Mouse (Mus musculus) forebrain, embryonic 11.5 days (tissue): Measurements from ENCODE around the gene Ltbr. TPM values are rescaled to one million over a fixed set of nuclear protein-coding genes. Genes with fewer than 3 reads are reported as not detected.

Experiments used
- ATAC-seq: fragments of 200-750 bp; cut with Nextera tagmentation; replicated peaks from 2 replicates; pipeline ENCODE4 v1.8.0; 2017; ENCODE audit warnings: moderate TSS enrichment; ENCODE audit not compliant: low FRiP score
- DNase-seq: peaks from one replicate; pipeline ENCODE4 v3.0.0-alpha.2; 2017; ENCODE audit warnings: low spot score
- H3K27ac ChIP-seq: fragments of 300-500 bp; sonication (generic); 2 replicates; pipeline ENCODE4 v1.5.1; 2014; ENCODE audit warnings: low read depth, low read length
- H3K27me3 ChIP-seq: fragments of 300-500 bp; sonication (generic); 2 replicates; pipeline ENCODE4 v1.6.1; 2014; ENCODE audit warnings: mild to moderate bottlenecking, low read length, mixed read lengths; ENCODE audit not compliant: control insufficient read depth, insufficient read depth
- H3K36me3 ChIP-seq: fragments of 300-500 bp; sonication (generic); 2 replicates; pipeline ENCODE4 v1.6.1; 2014; ENCODE audit warnings: mild to moderate bottlenecking, low read length, moderate library complexity, mixed read lengths; ENCODE audit not compliant: control insufficient read depth, insufficient read depth
- H3K4me1 ChIP-seq: fragments of 300-500 bp; sonication (generic); replicated peaks from 2 replicates; pipeline ENCODE4 v1.6.1; 2014; ENCODE audit warnings: low read length, mixed read lengths; ENCODE audit not compliant: control insufficient read depth, insufficient read depth
- H3K4me2 ChIP-seq: fragments of 300-500 bp; sonication (generic); 2 replicates; pipeline ENCODE4 v1.6.1; 2014; ENCODE audit warnings: low read depth, mild to moderate bottlenecking, low read length, moderate library complexity, mixed read lengths; ENCODE audit not compliant: severe bottlenecking
- H3K4me3 ChIP-seq: fragments of 300-500 bp; sonication (generic); 2 replicates; pipeline ENCODE4 v1.5.1; 2014; ENCODE audit warnings: low read depth, low read length
- H3K9ac ChIP-seq: fragments of 300-500 bp; sonication (generic); 2 replicates; pipeline ENCODE4 v1.6.1; 2014; ENCODE audit warnings: low read length
- H3K9me3 ChIP-seq: fragments of 300-500 bp; sonication (generic); 2 replicates; pipeline ENCODE4 v1.6.1; 2016; ENCODE audit warnings: low read length, mixed read lengths; ENCODE audit not compliant: control insufficient read depth
- WGBS: fragments of 180-500 bp; shearing (Covaris S2); extraction: QIAGEN DNeasy Blood & Tissue Kit; methylation state at CpG from one replicate; pipeline ENCODE4 v1.1.7; 2014; 5-methylcytosine and 5-hydroxymethylcytosine counted together
- polyA plus RNA-seq: library from polyadenylated mRNA; unstranded; fragments of >200 nt; fragmentation: Nextera tagmentation; extraction: Ambion mirVana; gene quantifications from 2 replicates; pipeline ENCODE4 v1.2.1, GENCODE M21; 2014

Ltbr gene
- polyA plus RNA-seq, 1 experiment from 2014 or later: 16.6 TPM

DNA sequence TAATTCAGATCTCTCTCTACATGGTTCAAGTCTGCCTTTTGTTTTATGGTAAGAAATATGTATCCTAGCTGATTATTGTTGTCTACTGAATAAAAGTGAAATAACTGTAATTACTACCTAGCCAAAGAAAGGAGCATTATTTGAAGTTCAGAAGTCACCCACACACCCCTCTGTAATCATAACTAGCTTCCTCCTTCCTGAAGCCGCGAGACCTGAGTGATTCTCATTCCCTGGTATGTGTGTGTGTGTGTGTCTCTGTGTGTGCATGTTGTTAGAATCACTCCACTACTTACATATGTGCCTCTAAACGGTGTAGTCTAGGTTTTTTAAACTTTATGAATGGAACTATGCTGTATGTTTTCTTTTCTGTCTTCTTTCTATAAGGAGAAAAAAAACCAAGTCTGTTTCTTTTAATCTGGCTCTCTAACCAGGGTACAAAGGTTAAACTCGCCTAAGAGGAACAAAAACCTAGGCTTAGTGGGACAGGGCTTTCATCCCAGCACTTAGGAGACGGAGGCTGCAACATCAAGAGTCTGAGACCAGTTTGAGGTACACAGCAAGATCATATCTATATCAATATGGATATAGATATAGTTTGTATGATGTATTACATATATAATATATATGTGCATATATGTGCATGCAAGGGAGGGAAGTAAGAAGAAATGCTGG, 16.4 kb downstream of the Ltbr start:
- Histone ChIP-seq H3K4me3 (no peak overlapping the region), H3K9ac (no peak overlapping the region), H3K27me3 (no peaks in the 10 kb centered on the region), H3K27ac (no peak overlapping the region), H3K9me3 (no peaks in the 10 kb centered on the region), H3K4me1 (no peaks in the 10 kb centered on the region), H3K4me2 (no peak overlapping the region), H3K36me3 (no peaks in the 10 kb centered on the region)
- DNase-seq (no peak), ATAC-seq (no peak)
- 75% methylated on average over 5 of the region's 5 CpGs for WGBS

- WGBS: 88% methylated on average over 4 of the region's 4 CpGs
- Histone ChIP-seq H3K4me2 (no peak overlapping the region), H3K27me3 (no peaks in the 10 kb centered on the region), H3K9me3 (no peaks in the 10 kb centered on the region), H3K36me3 (no peaks in the 10 kb centered on the region), H3K4me3 (no peak overlapping the region), H3K4me1 (no peaks in the 10 kb centered on the region), H3K9ac (no peak overlapping the region), H3K27ac (no peak overlapping the region)
- no peak for ATAC-seq
- DNase-seq: no peak
Observed at GRCm38 (mm10) chr6:125294049-125294448, 19.6 kb downstream of the Ltbr start.

DNA sequence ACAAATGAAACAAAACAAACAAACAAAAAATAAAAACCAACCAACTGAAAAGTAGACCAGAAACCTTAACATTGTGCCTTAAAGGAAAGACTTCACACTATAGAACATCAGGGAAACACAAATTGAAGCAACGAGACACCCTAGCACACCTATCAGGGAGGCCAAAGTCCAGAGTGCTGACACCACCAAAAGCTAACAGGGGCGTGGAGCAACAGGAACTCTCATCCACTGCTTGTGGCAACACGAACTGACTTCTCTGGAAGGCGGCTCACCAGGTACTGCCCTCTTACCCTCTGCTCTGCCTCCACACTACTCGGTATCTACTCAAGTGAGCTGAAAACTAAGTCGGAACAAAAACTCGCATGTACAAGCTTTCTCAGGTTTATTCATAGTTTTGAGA, 21.4 kb downstream of the Ltbr start:
- no peak overlapping the region for H3K9ac ChIP-seq
- H3K27me3 ChIP-seq: no peaks in the 10 kb centered on the region
- no peaks in the 10 kb centered on the region for H3K4me1 ChIP-seq
- H3K9me3 ChIP-seq: no peaks in the 10 kb centered on the region
- DNase-seq (no peak), ATAC-seq (no peak)
- H3K27ac ChIP-seq: no peak overlapping the region
- 90% methylated on average over 7 of the region's 7 CpGs for WGBS
- no peaks in the 10 kb centered on the region for H3K36me3 ChIP-seq
- H3K4me2 ChIP-seq: no peak overlapping the region
- H3K4me3 ChIP-seq: no peak overlapping the region

- Histone ChIP-seq H3K9me3 (no peaks in the 10 kb centered on the region), H3K4me1 (no peaks in the 10 kb centered on the region), H3K27ac (no peak overlapping the region), H3K4me2 (no peak overlapping the region), H3K27me3 (no peaks in the 10 kb centered on the region), H3K9ac (no peak overlapping the region), H3K4me3 (no peak overlapping the region), H3K36me3 (no peaks in the 10 kb centered on the region)
- no peak for DNase-seq
- 85% methylated on average over 4 of the region's 4 CpGs for WGBS
- no peak for ATAC-seq
Observed at GRCm38 (mm10) chr6:125291329-125291728, 22.4 kb downstream of the Ltbr start.

DNA sequence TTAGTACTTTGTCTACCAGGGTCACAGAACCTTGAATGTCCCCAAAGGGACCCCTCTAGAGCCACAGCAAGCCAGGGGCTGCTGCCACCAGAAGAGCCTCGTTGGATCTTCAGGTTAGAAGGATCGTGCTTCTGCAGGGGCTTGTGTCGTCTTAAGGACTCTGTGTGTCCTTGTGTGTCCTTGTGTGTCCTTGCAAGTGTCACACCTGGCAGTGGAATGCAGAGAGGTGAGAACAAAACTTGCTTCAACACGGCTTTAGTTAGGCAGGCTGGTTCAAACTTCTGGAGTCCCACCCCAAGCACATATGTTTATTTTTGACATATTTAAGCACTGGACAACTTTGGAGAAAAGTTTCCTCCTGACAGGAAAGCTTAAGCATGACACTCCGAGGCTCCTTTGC, 25.0 kb downstream of the Ltbr start:
- ATAC-seq (no peak), DNase-seq (no peak)
- H3K9ac ChIP-seq: no peak overlapping the region
- H3K4me1 ChIP-seq: no peaks in the 10 kb centered on the region
- H3K9me3 ChIP-seq: no peaks in the 10 kb centered on the region
- 85% methylated on average over 5 of the region's 5 CpGs for WGBS
- H3K4me3 ChIP-seq: no peak overlapping the region
- no peaks in the 10 kb centered on the region for H3K27me3 ChIP-seq
- H3K27ac ChIP-seq: no peak overlapping the region
- no peak overlapping the region for H3K4me2 ChIP-seq
- no peaks in the 10 kb centered on the region for H3K36me3 ChIP-seq

- H3K4me1 ChIP-seq: no peaks in the 10 kb centered on the region
- no peak overlapping the region for H3K27ac ChIP-seq
- H3K4me3 ChIP-seq: no peak overlapping the region
- H3K9ac ChIP-seq: no peak overlapping the region
- no peak for ATAC-seq
- no peak for DNase-seq
- H3K9me3 ChIP-seq: no peaks in the 10 kb centered on the region
- H3K36me3 ChIP-seq: no peaks in the 10 kb centered on the region
- H3K27me3 ChIP-seq: no peaks in the 10 kb centered on the region
- 84% methylated on average over 4 of the region's 4 CpGs for WGBS
- H3K4me2 ChIP-seq: no peak overlapping the region
Observed at GRCm38 (mm10) chr6:125286944-125287343, 26.7 kb downstream of the Ltbr start.

GRCm38 (mm10) chr6:125285890-125286289, 27.8 kb downstream of the Ltbr start, which contains the start of gene Tuba3a:
Tuba3a (minus strand) TSS chr6:125286042.
- WGBS: 94% methylated on average over 22 of the region's 22 CpGs
- Histone ChIP-seq H3K9ac (no peak within 1 kb of the TSS), H3K36me3 (no peaks in the 10 kb centered on the region), H3K4me3 (no peak within 1 kb of the TSS), H3K4me2 (no peak within 1 kb of the TSS), H3K27me3 (no peaks in the 10 kb centered on the region), H3K9me3 (no peaks in the 10 kb centered on the region), H3K27ac (no peak within 1 kb of the TSS), H3K4me1 (no peaks in the 10 kb centered on the region)
- ATAC-seq (no peak), DNase-seq (no peak)

DNA sequence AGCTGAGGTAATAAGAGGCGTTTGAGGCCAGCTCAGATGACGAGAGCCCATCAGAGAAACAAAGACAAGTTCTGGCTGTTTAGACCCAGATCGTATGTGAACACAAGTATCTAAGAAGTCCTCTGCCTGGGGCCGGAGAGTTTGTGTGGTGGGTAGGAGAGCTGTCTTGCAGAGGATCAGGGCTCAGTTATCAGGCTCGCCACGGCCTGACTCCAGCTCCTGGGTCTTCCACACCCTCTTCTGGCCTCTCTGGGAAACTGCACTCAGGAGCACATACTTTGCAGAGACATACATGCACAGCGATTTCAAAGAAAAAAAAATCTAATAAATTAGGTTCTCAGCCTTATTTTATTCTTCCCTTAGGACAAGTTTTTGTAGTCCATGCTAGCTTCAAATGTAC, 28.9 kb downstream of the Ltbr start:
- H3K27me3 ChIP-seq: no peaks in the 10 kb centered on the region
- H3K4me1 ChIP-seq: no peaks in the 10 kb centered on the region
- DNase-seq (no peak), ATAC-seq (no peak)
- H3K4me2 ChIP-seq: no peak overlapping the region
- H3K9me3 ChIP-seq: no peaks in the 10 kb centered on the region
- H3K9ac ChIP-seq: no peak overlapping the region
- H3K4me3 ChIP-seq: no peak overlapping the region
- no peak overlapping the region for H3K27ac ChIP-seq
- WGBS: 90% methylated on average over 7 of the region's 7 CpGs
- no peaks in the 10 kb centered on the region for H3K36me3 ChIP-seq

GRCm38 (mm10) chr6:125284250-125284649, 29.4 kb downstream of the Ltbr start:
- Histone ChIP-seq H3K4me3 (no peak overlapping the region), H3K27ac (no peak overlapping the region), H3K4me1 (no peaks in the 10 kb centered on the region), H3K27me3 (no peaks in the 10 kb centered on the region), H3K9me3 (no peaks in the 10 kb centered on the region), H3K36me3 (no peaks in the 10 kb centered on the region), H3K9ac (no peak overlapping the region), H3K4me2 (no peak overlapping the region)
- DNase-seq (no peak), ATAC-seq (no peak)
- WGBS: 66% methylated on average over 8 of the region's 8 CpGs
